Mouse (Mus musculus): ENCODE data around the gene Vti1a.

- no peak for TF ChIP-seq POLR2A (IDR thresholded peaks at IDR 0.05; ENCODE audit: extremely low read depth, insufficient read depth, low read length)
- no peak for TF ChIP-seq CTCF (IDR thresholded peaks at IDR 0.05; ENCODE audit: extremely low read depth, insufficient read depth, low read length)
Observed at GRCm38 (mm10) chr19:55463670-55464069, 147.6 kb downstream of the Vti1a start.

Data from cortical plate, adult 2 months (tissue).